Mouse (Mus musculus) G1E-ER4 (cell line): ENCODE results near the gene Hist1h2be. TPM values are rescaled to one million over a fixed set of nuclear protein-coding genes. Genes with fewer than 3 reads are reported as not detected.

Source experiments
- GATA1 ChIP-seq: IDR thresholded peaks from one replicate; pipeline ENCODE4 v1.8.0; 2012; ENCODE audit warnings: low read length, inconsistent platforms
- polyA plus RNA-seq: library from polyadenylated mRNA; stranded (reverse); fragments of >175 nt; gene quantifications from 2 replicates; pipeline ENCODE4 v1.2.3, GENCODE M21; 2012

The Hist1h2be gene
- polyA plus RNA-seq, 1 experiment, result 1.2 TPM

DNA sequence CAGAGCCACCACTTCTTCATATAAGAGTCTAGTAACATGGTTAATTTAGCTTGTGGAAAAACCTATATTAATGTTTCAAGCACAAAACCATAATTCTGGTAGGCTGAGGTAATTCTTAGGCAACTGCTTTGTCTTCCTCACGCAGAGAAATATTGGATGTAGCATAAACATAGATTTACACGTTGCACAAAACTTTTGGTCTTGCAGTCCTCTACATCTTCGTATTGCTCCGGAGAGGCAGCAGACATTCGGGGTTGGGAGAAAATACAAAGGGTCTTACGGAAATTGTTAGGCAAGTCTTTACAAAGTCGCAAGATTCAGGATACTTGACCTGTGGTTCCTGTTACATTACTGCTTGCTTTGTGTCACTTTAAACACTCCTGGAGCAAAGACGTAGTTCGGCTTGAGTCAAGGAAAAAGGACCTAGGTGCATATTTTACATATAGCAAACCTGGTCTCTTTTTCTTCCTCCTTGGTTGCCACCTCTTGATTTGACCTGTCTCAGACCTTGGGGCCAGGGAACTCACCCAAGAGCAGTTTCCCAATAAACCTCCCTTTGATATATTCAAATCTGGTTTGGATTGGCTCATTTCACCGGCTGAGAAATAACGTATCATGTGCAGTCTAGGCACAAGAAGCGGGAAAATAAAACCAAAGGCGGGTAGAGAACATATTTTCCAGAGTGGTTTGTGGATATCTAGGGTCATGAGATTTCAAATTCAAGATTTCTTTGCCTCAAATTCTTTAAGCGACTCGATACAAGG, 86.4 kb downstream of the Hist1h2be start:
- TF ChIP-seq GATA1, result no peak

Other genes with a start within 250 kb of the Hist1h2be start
- gene Abt1, start 197.3 kb downstream of the Hist1h2be start, polyA plus RNA-seq, result 9.3 and 9.8 TPM in 2 replicates
- 2.4 and 4.2 TPM in 2 replicates for gene Btn1a1, start 155.2 kb downstream of the Hist1h2be start, polyA plus RNA-seq
- gene Btn2a2, start 132.3 kb downstream of the Hist1h2be start, polyA plus RNA-seq, result not detected in 2 replicates
- 18.1 and 20.2 TPM in 2 replicates for gene Hist1h4h, start 90.1 kb downstream of the Hist1h2be start, polyA plus RNA-seq
- 2,691 and 3,312 TPM in 2 replicates for gene Hist1h2af, start 87.2 kb downstream of the Hist1h2be start, polyA plus RNA-seq
- 17.3 and 23.2 TPM in 2 replicates for gene Hist1h3g, start 85.7 kb downstream of the Hist1h2be start, polyA plus RNA-seq
- gene Hist1h2bh, start 77.7 kb downstream of the Hist1h2be start, polyA plus RNA-seq, result 1.7 and 2.5 TPM in 2 replicates
- gene Hist1h3f, start 77.1 kb downstream of the Hist1h2be start, polyA plus RNA-seq, result 5.7 and 6.3 TPM in 2 replicates
- gene Hist1h4f, start 69.5 kb downstream of the Hist1h2be start, polyA plus RNA-seq, result 18.7 and 20.6 TPM in 2 replicates
- gene Hist1h1d, start 67.9 kb downstream of the Hist1h2be start, polyA plus RNA-seq, result 0.81 and 0.89 TPM in 2 replicates
- gene Hist1h3e, start 58.8 kb downstream of the Hist1h2be start, polyA plus RNA-seq, result 11.7 and 13.1 TPM in 2 replicates
- gene Hist1h2ae, start 49.9 kb downstream of the Hist1h2be start, polyA plus RNA-seq, result 18.2 and 26.0 TPM in 2 replicates
- 21.9 and 32.9 TPM in 2 replicates for gene Hist1h2bg, start 49.7 kb downstream of the Hist1h2be start, polyA plus RNA-seq
- gene Hist1h2bf, start 46.9 kb downstream of the Hist1h2be start, polyA plus RNA-seq, result 8.5 and 12.9 TPM in 2 replicates
- gene Hist1h2ad, start 46.7 kb downstream of the Hist1h2be start, polyA plus RNA-seq, result 1.8 and 6.5 TPM in 2 replicates
- 3.8 and 4.0 TPM in 2 replicates for gene Hist1h3d, start 45.4 kb downstream of the Hist1h2be start, polyA plus RNA-seq
- gene Hist1h4d, start 39.5 kb downstream of the Hist1h2be start, polyA plus RNA-seq, result 22.9 and 29.6 TPM in 2 replicates
- gene Hist1h1e, start 1.4 kb upstream of the Hist1h2be start, polyA plus RNA-seq, result 5.9 and 7.2 TPM in 2 replicates
- gene Hist1h2ac, start 62.8 kb upstream of the Hist1h2be start, polyA plus RNA-seq, result 1.0 and 2.0 TPM in 2 replicates
- gene Hist1h2bc, start 63.1 kb upstream of the Hist1h2be start, polyA plus RNA-seq, result 16.7 and 25.9 TPM in 2 replicates
- gene Hist1h1t, start 74.7 kb upstream of the Hist1h2be start, polyA plus RNA-seq, result not detected in 2 replicates
- 4.1 and 4.5 TPM in 2 replicates for gene Hist1h4c, start 77.3 kb upstream of the Hist1h2be start, polyA plus RNA-seq
- not detected in 2 replicates for gene Hfe, start 89.7 kb upstream of the Hist1h2be start, polyA plus RNA-seq
- 32.4 and 36.9 TPM in 2 replicates for gene Hist1h1c, start 117.7 kb upstream of the Hist1h2be start, polyA plus RNA-seq
- 12.2 and 13.4 TPM in 2 replicates for gene Hist1h3c, start 124.5 kb upstream of the Hist1h2be start, polyA plus RNA-seq
- 6.6 and 10.7 TPM in 2 replicates for gene Hist1h2bb, start 125.6 kb upstream of the Hist1h2be start, polyA plus RNA-seq
- 30.3 and 45.7 TPM in 2 replicates for gene Hist1h2ab, start 130.0 kb upstream of the Hist1h2be start, polyA plus RNA-seq
- gene Hist1h3b, start 131.1 kb upstream of the Hist1h2be start, polyA plus RNA-seq, result 11.4 and 12.4 TPM in 2 replicates
- 9.0 and 10.6 TPM in 2 replicates for gene Hist1h4b, start 135.9 kb upstream of the Hist1h2be start, polyA plus RNA-seq
- gene Hist1h4a, start 140.1 kb upstream of the Hist1h2be start, polyA plus RNA-seq, result 31.9 and 40.7 TPM in 2 replicates
- gene Hist1h3a, start 141.3 kb upstream of the Hist1h2be start, polyA plus RNA-seq, result 3.9 and 6.7 TPM in 2 replicates
- 0.33 and 1.8 TPM in 2 replicates for gene Hist1h1a, start 142.5 kb upstream of the Hist1h2be start, polyA plus RNA-seq
- gene Trim38, start 148.8 kb upstream of the Hist1h2be start, polyA plus RNA-seq, result not detected in 2 replicates
- not detected in 2 replicates for gene Slc17a2, start 185.9 kb upstream of the Hist1h2be start, polyA plus RNA-seq
- gene Slc17a3, start 218.3 kb upstream of the Hist1h2be start, polyA plus RNA-seq, result not detected in 2 replicates
- gene Slc17a1, start 246.6 kb upstream of the Hist1h2be start, polyA plus RNA-seq, result not detected in 2 replicates